Mouse (Mus musculus): Measurements from ENCODE around the gene Bbs7. TPM values are rescaled to one million over a fixed set of nuclear protein-coding genes. Genes with fewer than 3 reads are reported as not detected.

Gene Bbs7
- total and polyA plus RNA-seq, 3 experiments, result 2.0 to 16.5 (median 12.2) TPM

- TF ChIP-seq CTCF (IDR thresholded peaks at IDR 0.05; ENCODE audit: low read depth, low read length) (no peak), GATA1 (IDR thresholded peaks at IDR 0.05; ENCODE audit: borderline replicate concordance, low read length) (no peak), TAL1 (conservative IDR thresholded peaks at IDR 0.05; ENCODE audit: low read depth, low read length) (no peak), POLR2AphosphoS5 (IDR thresholded peaks at IDR 0.05; ENCODE audit: insufficient replicate concordance, low read depth, low read length) (no peak), GATA2 (IDR thresholded peaks at IDR 0.05; ENCODE audit: borderline replicate concordance, low read depth, low read length) (no peak)
- Histone ChIP-seq H3K9me3 (replicated peaks) (no peaks in the 10 kb centered on the region), H3K4me3 (ENCODE audit: low read depth, low read length) (no peak overlapping the region), H3K27me3 (ENCODE audit: insufficient read depth, low read length) (peaks cover 15% of the 10 kb centered on the region), H3K36me3 (replicated peaks) (no peaks in the 10 kb centered on the region), H3K4me1 (ENCODE audit: insufficient read depth, low read depth, low read length) (no peaks in the 10 kb centered on the region)
- DNase-seq (ENCODE audit: low spot score) (no peak), ATAC-seq (ENCODE audit: extremely low read depth, insufficient number of reproducible peaks, low FRiP score, poor library complexity, severe bottlenecking) (no peak)
Observed at GRCm38 (mm10) chr3:36531242-36531641, 82.0 kb downstream of the Bbs7 start.

- no peak for ATAC-seq (ENCODE audit: extremely low read depth, insufficient number of reproducible peaks, low FRiP score, poor library complexity, severe bottlenecking)
- no peaks in the 10 kb centered on the region for H3K36me3 ChIP-seq (replicated peaks)
- H3K9me3 ChIP-seq (replicated peaks), result no peaks in the 10 kb centered on the region
- H3K4me1 ChIP-seq (ENCODE audit: insufficient read depth, low read depth, low read length), result no peaks in the 10 kb centered on the region
- H3K4me3 ChIP-seq (ENCODE audit: low read depth, low read length), result no peak overlapping the region
- peaks cover 15% of the 10 kb centered on the region for H3K27me3 ChIP-seq (ENCODE audit: insufficient read depth, low read length)
- TF ChIP-seq GATA2 (IDR thresholded peaks at IDR 0.05; ENCODE audit: borderline replicate concordance, low read depth, low read length) (no peak), CTCF (IDR thresholded peaks at IDR 0.05; ENCODE audit: low read depth, low read length) (no peak), POLR2AphosphoS5 (IDR thresholded peaks at IDR 0.05; ENCODE audit: insufficient replicate concordance, low read depth, low read length) (no peak), TAL1 (conservative IDR thresholded peaks at IDR 0.05; ENCODE audit: low read depth, low read length) (no peak), GATA1 (IDR thresholded peaks at IDR 0.05; ENCODE audit: borderline replicate concordance, low read length) (no peak)
- DNase-seq (ENCODE audit: low spot score), result no peak
Observed at GRCm38 (mm10) chr3:36530781-36531180, 82.5 kb downstream of the Bbs7 start.

GRCm38 (mm10) chr3:36530345-36530744, 82.9 kb downstream of the Bbs7 start:
- H3K9me3 ChIP-seq (replicated peaks), result no peaks in the 10 kb centered on the region
- peaks cover 15% of the 10 kb centered on the region for H3K27me3 ChIP-seq (ENCODE audit: insufficient read depth, low read length)
- ATAC-seq (ENCODE audit: extremely low read depth, insufficient number of reproducible peaks, low FRiP score, poor library complexity, severe bottlenecking) (no peak), DNase-seq (ENCODE audit: low spot score) (no peak)
- no peak overlapping the region for H3K4me3 ChIP-seq (ENCODE audit: low read depth, low read length)
- no peaks in the 10 kb centered on the region for H3K4me1 ChIP-seq (ENCODE audit: insufficient read depth, low read depth, low read length)
- H3K36me3 ChIP-seq (replicated peaks), result no peaks in the 10 kb centered on the region
- TF ChIP-seq POLR2AphosphoS5 (IDR thresholded peaks at IDR 0.05; ENCODE audit: insufficient replicate concordance, low read depth, low read length), result no peak
- no peak for TF ChIP-seq GATA1 (IDR thresholded peaks at IDR 0.05; ENCODE audit: borderline replicate concordance, low read length)
- no peak for TF ChIP-seq CTCF (IDR thresholded peaks at IDR 0.05; ENCODE audit: low read depth, low read length)

- H3K36me3 ChIP-seq (replicated peaks), result no peaks in the 10 kb centered on the region
- ATAC-seq (ENCODE audit: extremely low read depth, insufficient number of reproducible peaks, low FRiP score, poor library complexity, severe bottlenecking) (no peak), DNase-seq (ENCODE audit: low spot score) (no peak)
- no peaks in the 10 kb centered on the region for H3K4me1 ChIP-seq (ENCODE audit: insufficient read depth, low read depth, low read length)
- peaks cover 41% of the 10 kb centered on the region for H3K27me3 ChIP-seq (ENCODE audit: insufficient read depth, low read length)
- no peaks in the 10 kb centered on the region for H3K9me3 ChIP-seq (replicated peaks)
- no peak for TF ChIP-seq GATA2 (IDR thresholded peaks at IDR 0.05; ENCODE audit: borderline replicate concordance, low read depth, low read length)
- no peak for TF ChIP-seq CTCF (IDR thresholded peaks at IDR 0.05; ENCODE audit: low read depth, low read length)
- TF ChIP-seq TAL1 (conservative IDR thresholded peaks at IDR 0.05; ENCODE audit: low read depth, low read length), result no peak
- no peak for TF ChIP-seq POLR2AphosphoS5 (IDR thresholded peaks at IDR 0.05; ENCODE audit: insufficient replicate concordance, low read depth, low read length)
- TF ChIP-seq GATA1 (IDR thresholded peaks at IDR 0.05; ENCODE audit: borderline replicate concordance, low read length), result no peak
- H3K4me3 ChIP-seq (ENCODE audit: low read depth, low read length), result no peak overlapping the region
Observed at GRCm38 (mm10) chr3:36524466-36524865, 88.8 kb downstream of the Bbs7 start.

Other genes starting within 250 kb of the Bbs7 start
- 165 and 180 TPM in 2 replicates for gene Anxa5, start 137.6 kb downstream of the Bbs7 start, total RNA-seq (2014; fragmentation: Nextera tagmentation)
- 175 TPM in 2 replicates for gene Anxa5, start 137.6 kb downstream of the Bbs7 start, total RNA-seq (2017)
- gene Anxa5, start 137.6 kb downstream of the Bbs7 start, polyA plus RNA-seq (2012), result 81.0 and 94.3 TPM in 2 replicates
- not detected in 2 replicates for gene 1810062G17Rik, start 137.5 kb downstream of the Bbs7 start, total RNA-seq (2014; fragmentation: Nextera tagmentation)
- gene 1810062G17Rik, start 137.5 kb downstream of the Bbs7 start, total RNA-seq (2017), result 0.44 TPM in 1 of 2 replicates, not detected in the other
- not detected in 2 replicates for gene 1810062G17Rik, start 137.5 kb downstream of the Bbs7 start, polyA plus RNA-seq (2012)
- not detected in 2 replicates for gene Gm11549, start 91.7 kb downstream of the Bbs7 start, total RNA-seq (2014; fragmentation: Nextera tagmentation)
- 0.05 and 0.06 TPM in 2 replicates for gene Gm11549, start 91.7 kb downstream of the Bbs7 start, total RNA-seq (2017)
- not detected in 2 replicates for gene Gm11549, start 91.7 kb downstream of the Bbs7 start, polyA plus RNA-seq (2012)
- 40.9 and 44.6 TPM in 2 replicates for gene Exosc9, start 60.9 kb downstream of the Bbs7 start, total RNA-seq (2014; fragmentation: Nextera tagmentation)
- 74.3 and 96.7 TPM in 2 replicates for gene Exosc9, start 60.9 kb downstream of the Bbs7 start, total RNA-seq (2017)
- gene Exosc9, start 60.9 kb downstream of the Bbs7 start, polyA plus RNA-seq (2012), result 2.2 and 3.7 TPM in 2 replicates
- gene Ccna2, start 41.3 kb downstream of the Bbs7 start, total RNA-seq (2014; fragmentation: Nextera tagmentation), result 410 and 504 TPM in 2 replicates
- 238 and 290 TPM in 2 replicates for gene Ccna2, start 41.3 kb downstream of the Bbs7 start, total RNA-seq (2017)
- 189 and 242 TPM in 2 replicates for gene Ccna2, start 41.3 kb downstream of the Bbs7 start, polyA plus RNA-seq (2012)
- gene Trpc3, start 76.7 kb upstream of the Bbs7 start, total RNA-seq (2014; fragmentation: Nextera tagmentation), result not detected in 2 replicates
- gene Trpc3, start 76.7 kb upstream of the Bbs7 start, total RNA-seq (2017), result 0.06 and 0.11 TPM in 2 replicates
- not detected in 2 replicates for gene Trpc3, start 76.7 kb upstream of the Bbs7 start, polyA plus RNA-seq (2012)
- 127 and 152 TPM in 2 replicates for gene 4932438A13Rik, start 249.6 kb upstream of the Bbs7 start, total RNA-seq (2014; fragmentation: Nextera tagmentation)
- 40.4 and 41.2 TPM in 2 replicates for gene 4932438A13Rik, start 249.6 kb upstream of the Bbs7 start, total RNA-seq (2017)
- gene 4932438A13Rik, start 249.6 kb upstream of the Bbs7 start, polyA plus RNA-seq (2012), result 1.7 and 2.9 TPM in 2 replicates

All from G1E (cell line).